Mouse (Mus musculus): ENCODE results near the gene Gclc. TPM values are rescaled to one million over a fixed set of nuclear protein-coding genes. Genes with fewer than 3 reads are reported as not detected.

The Gclc gene
- polyA plus RNA-seq, 1 experiment: 23.9 TPM

DNA sequence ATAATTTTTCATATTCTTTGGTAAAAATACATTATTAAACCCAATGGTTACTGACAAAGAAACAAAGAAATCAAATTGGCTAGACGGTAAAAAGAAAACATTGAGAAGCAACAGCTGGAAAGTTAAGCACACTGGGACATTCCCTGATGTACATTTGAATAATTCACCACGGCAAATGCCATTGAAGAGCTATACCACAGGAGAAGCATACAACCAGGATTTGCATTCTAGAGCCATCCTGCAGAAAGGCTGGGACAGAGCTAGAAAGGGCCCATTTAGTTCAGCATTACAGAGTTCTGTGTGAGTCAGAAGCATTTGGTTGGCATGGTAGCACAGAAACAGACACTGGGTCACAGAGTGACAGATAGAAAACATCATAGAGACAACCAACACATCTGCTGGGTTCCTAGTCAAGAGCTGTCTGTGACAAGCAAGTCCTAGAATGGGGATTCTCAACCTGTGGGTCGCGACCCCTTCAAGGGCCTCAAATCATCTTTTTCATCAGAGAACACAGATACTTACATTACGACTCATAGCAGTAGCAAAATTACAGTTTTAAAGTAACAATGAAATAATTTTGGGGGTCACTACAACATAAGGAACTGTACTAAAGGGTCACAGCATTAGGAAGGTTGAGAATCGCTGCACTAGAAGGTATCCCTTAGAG lies 28.2 kb upstream of the Gclc start:
- TF ChIP-seq GATA1 (IDR thresholded peaks at IDR 0.05; ENCODE audit: low read length): no peak

DNA sequence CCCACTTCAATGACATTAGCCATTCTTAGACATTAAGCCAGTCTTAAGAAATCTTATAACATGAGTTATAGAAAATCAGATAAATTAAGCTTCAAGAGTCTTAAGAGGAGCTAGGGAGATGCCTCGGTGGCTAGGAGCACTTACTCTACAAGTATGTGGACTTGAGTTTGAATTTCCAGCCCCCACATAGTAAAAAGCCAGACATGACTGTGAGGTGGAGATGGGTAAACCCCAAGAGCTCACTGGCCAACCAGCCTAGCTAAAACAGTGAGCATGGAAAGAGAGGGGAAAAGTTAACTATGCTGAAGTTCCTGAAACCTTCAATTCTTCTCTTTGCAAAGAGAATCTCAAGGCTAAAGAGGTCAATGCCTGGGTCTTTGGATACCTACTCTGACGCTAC lies 27.3 kb upstream of the Gclc start:
- TF ChIP-seq GATA1 (IDR thresholded peaks at IDR 0.05; ENCODE audit: low read length): no peak

GRCm38 (mm10) chr9:77732067-77732466 lies 22.3 kb upstream of the Gclc start:
- TF ChIP-seq GATA1 (IDR thresholded peaks at IDR 0.05; ENCODE audit: low read length): no peak

- TF ChIP-seq GATA1 (IDR thresholded peaks at IDR 0.05; ENCODE audit: low read length): no peak
Measured at GRCm38 (mm10) chr9:77737298-77738041, 16.9 kb upstream of the Gclc start.

DNA sequence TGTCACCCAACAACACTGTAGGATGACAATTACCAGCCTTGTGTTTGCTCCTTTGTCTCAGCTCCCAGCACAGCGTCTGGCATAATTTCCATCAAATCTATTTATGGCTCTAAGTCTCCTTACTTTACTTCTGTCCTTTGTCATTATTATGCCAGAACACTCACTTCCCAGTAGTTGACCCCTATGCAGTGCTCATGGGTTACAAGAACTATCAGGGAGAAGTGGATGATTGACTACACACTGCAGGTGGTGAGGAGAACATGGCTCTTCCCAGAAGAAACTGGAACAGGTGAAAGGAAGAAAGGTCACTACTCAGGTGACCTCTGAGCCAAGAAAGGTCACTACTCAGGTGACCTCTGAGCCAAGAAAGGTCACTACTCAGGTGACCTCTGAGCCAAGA lies 12.9 kb upstream of the Gclc start:
- TF ChIP-seq GATA1 (IDR thresholded peaks at IDR 0.05; ENCODE audit: low read length): no peak

DNA sequence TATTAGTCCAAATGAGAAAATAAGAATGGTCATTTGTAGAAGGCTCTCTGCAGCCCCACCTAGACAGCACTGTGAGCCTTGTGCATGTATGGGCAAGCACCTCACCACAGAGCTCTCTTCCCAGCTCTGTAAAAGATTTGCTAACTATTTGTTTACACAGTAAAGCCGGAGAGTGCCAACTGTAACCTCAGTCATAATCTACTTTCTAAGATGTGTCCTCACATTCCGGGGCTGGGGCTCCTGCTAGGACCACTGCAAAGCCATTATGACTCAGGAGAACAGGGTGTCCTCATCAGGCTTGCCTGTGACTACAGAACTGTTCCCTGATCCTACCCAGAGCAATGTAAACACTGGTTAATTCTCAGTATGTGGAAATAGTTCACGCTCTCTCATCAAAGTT lies 9.5 kb upstream of the Gclc start:
- TF ChIP-seq GATA1 (IDR thresholded peaks at IDR 0.05; ENCODE audit: low read length): no peak

DNA sequence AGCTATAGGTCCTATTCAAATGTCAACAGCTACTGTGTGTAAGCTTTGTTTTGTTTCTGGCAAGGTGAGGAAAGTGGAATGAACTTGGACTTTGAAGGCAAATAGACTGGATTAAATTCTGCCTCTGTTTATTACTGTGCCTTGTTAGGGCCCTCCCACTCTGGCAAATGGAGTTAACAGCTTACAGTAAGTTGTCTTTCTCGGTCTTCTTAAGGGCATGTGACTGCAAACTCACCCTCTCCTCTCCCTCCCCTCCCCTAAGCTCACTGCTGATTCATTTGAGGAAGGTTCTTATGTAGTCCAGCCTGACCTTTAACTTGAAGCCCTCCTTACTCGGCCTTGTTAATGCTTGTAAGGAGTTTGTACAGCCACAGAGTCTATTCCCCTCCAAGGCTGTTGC lies 8.0 kb upstream of the Gclc start:
- TF ChIP-seq GATA1 (IDR thresholded peaks at IDR 0.05; ENCODE audit: low read length): no peak

DNA sequence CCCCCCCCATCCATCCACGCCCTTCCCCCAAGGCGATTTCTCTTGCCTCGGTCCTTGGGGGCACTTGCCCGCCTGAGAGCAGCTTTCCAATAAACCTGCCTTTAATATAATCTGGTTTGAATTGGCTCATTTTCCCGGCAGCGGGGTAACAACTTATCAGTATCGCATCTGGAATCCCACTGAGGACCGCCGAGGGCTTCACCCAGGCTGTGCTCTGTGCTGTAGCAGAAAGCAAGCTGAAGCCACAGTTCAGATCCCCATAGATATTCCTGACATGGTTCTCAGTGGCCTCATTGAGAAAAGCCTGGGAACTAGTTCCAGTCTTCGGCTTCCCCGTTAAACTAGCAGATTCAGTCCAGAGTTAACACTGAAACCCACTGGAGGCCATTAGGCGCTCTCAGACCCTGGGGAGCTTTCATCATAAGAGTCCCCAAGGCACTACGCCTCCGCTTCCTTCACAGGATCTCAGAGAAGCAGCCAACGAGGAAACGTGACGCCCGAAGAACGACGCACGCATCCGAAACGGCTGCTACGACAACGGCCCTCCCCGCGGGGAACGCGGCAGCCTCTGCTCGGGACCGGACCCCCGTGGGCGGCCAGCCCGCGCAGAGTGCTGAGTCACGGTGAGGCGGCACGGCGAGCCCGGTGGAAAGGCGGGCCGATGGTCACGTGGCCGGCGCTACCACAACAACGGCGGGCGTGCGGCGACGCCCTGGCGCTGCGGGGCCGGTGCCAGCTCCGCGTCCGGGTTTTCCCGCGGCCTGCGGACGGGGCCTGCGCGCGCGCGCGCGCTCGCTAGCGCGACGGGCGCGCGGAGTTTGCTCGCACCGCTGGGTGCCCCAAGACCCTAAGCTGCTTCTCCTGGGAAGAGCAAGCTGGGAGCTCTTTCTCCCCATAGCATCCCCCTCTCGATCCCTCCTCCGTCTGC lies 3.9 kb upstream of the Gclc start:
- no peak for TF ChIP-seq GATA1 (IDR thresholded peaks at IDR 0.05; ENCODE audit: low read length)

DNA sequence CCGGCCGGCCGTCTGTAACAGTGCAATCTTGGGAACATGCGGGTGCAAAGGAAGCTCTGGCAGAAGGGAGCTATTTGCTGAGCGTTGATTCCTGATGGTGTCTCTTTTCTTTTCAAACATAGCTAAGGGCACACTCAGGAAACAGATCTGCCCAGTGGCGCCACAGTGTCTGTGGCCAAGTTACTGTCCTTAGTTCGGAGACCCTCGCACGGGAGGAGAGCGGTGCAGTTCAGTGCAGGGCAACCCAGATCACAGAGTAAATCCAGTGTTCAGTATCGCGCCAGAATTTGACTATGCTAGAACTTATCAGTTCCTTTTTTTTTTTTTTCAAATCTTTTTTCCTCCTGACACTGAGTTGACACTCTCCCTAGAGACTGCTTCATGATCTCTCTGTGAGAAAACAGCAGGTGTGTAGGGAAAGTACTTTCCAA lies 3.2 kb upstream of the Gclc start:
- no peak for TF ChIP-seq GATA1 (IDR thresholded peaks at IDR 0.05; ENCODE audit: low read length)

GRCm38 (mm10) chr9:77754728-77755402 lies 530 bp downstream of the Gclc start:
- TF ChIP-seq GATA1 (IDR thresholded peaks at IDR 0.05; ENCODE audit: low read length): no peak

- TF ChIP-seq GATA1 (IDR thresholded peaks at IDR 0.05; ENCODE audit: low read length): no peak
Measured at GRCm38 (mm10) chr9:77755403-77755784, 1.1 kb downstream of the Gclc start.

DNA sequence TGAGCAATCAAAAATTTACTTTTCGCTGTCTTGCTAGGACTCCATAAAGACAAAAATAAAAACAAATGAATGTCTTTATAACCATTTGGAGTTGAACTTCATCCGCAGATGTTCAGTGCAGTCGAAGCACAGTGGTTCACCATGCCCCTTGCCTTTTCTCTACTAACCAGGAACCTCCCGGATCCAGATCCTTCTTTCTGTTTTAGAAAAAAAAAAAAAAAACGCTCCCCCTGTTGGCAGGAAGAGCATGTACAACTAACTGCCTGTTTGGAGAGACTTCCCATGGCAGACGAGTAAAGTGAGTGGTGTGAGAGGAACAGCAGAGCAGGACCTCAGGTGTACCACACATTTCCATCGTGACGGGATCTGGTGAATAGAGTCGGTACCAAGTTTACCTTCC lies 1.7 kb downstream of the Gclc start:
- TF ChIP-seq GATA1 (IDR thresholded peaks at IDR 0.05; ENCODE audit: low read length): no peak

DNA sequence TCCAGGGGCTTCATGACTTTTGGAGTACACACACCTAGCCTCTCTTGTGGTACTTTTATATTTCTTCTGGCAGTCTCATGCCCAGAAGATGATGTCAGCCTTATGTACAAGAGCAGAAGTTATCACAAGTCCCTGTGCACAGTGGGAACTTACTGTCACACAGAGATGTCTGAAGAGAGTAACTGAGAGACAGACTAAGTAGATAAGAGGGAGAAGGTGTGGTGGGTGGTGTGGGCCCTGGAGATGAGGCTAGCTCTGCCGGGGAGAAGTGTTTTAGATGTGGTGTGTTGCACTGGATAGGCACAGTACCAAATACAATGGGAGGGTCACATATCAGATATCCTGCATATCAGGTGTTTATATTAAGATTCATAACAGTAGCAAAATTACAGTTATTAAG lies 3.0 kb downstream of the Gclc start:
- TF ChIP-seq GATA1 (IDR thresholded peaks at IDR 0.05; ENCODE audit: low read length): no peak

DNA sequence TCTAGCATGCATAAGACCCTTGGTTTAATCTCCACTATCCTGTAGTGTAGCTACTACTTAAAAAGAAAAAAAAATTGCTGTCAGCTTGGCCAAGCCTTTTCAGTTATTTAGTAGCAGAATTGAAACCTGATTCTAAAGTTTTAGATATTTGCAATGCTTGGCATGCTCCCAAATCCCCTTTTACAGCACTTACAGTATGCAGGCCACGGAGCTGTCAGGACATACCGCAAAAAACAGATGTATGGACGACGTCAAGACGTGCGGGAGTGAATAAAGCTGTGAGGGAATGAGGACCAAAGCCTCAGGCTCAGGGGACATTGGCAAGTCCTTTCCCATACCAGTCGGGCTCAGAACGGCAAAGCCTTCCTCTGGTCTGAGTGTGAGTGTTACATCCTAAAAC lies 4.1 kb downstream of the Gclc start:
- TF ChIP-seq GATA1 (IDR thresholded peaks at IDR 0.05; ENCODE audit: low read length): no peak

DNA sequence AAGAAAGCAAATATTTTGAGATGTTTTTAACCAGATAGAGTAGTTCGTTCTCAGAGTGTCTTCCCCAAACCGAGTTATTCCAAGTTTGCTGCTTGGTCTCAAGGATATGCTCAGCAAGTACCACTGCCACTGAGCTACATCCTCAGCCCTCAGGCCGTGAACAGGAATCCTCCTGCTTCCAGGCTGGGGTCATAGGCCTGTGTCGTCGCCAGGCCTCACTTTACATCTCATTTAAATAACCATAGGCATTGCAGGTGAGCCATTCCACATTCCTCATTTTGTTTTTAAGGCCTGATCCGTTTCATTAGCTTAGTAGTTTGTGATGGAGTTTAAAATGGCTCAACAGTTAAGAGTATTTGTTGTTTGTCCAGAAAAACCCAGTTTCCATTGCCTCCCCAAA lies 4.8 kb downstream of the Gclc start:
- TF ChIP-seq GATA1 (IDR thresholded peaks at IDR 0.05; ENCODE audit: low read length): no peak

DNA sequence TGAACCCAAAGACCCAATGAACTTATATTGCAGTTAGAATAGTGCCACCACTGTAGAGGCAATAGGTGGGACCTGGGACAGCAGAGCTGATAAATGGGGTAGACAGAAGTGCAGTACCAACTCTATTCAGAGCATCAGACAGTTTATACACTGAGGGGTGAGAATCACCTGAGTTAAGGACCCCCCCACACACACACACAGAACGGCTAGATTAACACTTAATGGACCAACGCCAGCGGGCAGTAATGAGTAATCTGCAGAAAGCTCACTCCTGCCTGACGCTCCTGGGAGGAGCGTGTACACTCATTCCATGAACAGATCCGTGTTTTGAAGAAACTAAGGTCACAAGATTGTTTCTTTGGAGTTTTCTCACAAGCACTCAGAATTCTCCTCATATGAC lies 5.4 kb downstream of the Gclc start:
- no peak for TF ChIP-seq GATA1 (IDR thresholded peaks at IDR 0.05; ENCODE audit: low read length)
